15 mouse cellular contexts compared by ENCODE assay signal in genomic region chr8:106951707-106952106, GRCm38 (mm10).
"Had no signal": no experiment of that assay in that cellular context is flagged by ENCODE, and none has a peak within 500 bp of the region (broad histone marks: within the 10 kb centered on the region; RNA-seq: fewer than 3 reads in every experiment).

No protein-coding gene starts in this region.

- H3K4me2 ChIP-seq: liver, embryonic 11.5 days; lung, embryonic 15.5 days; midbrain, embryonic 12.5 days; neural tube, embryonic 15.5 days; stomach, embryonic 15.5 days had no signal

- H3K4me3 ChIP-seq: lung, embryonic 15.5 days; midbrain, embryonic 12.5 days; neural tube, embryonic 15.5 days; stomach, embryonic 15.5 days had no signal

- H3K27me3 ChIP-seq: lung, embryonic 15.5 days; midbrain, embryonic 12.5 days; neural tube, embryonic 15.5 days; stomach, embryonic 15.5 days had no signal

- ATAC-seq: midbrain, embryonic 16.5 days had no signal

- H3K9ac ChIP-seq: lung, embryonic 15.5 days; midbrain, embryonic 12.5 days; neural tube, embryonic 15.5 days; stomach, embryonic 15.5 days had no signal

- H3K4me1 ChIP-seq: lung, embryonic 15.5 days; midbrain, embryonic 12.5 days; neural tube, embryonic 15.5 days; stomach, embryonic 15.5 days had no signal

- DNase-seq: kidney, adult 11 months; kidney, adult 9 months; kidney, postnatal 36 days; layer of hippocampus, adult 9-11 months; layer of hippocampus, postnatal 36 days; retina, postnatal 1 day; thymus, adult 18-20 months; thymus, postnatal 14 days had no signal

- H3K9me3 ChIP-seq: lung, embryonic 15.5 days; midbrain, embryonic 12.5 days; neural tube, embryonic 15.5 days; stomach, embryonic 15.5 days had no signal

- H3K36me3 ChIP-seq: lung, embryonic 15.5 days; midbrain, embryonic 12.5 days; neural tube, embryonic 15.5 days; stomach, embryonic 15.5 days had no signal

- H3K27ac ChIP-seq: kidney, postnatal 0 days; lung, embryonic 15.5 days; midbrain, embryonic 12.5 days; neural tube, embryonic 15.5 days; stomach, embryonic 15.5 days had no signal
